Mouse (Mus musculus): Measurements from ENCODE around the gene Bglap2. TPM values are rescaled to one million over a fixed set of nuclear protein-coding genes. Genes with fewer than 3 reads are reported as not detected.

Gene Bglap2
- polyA plus RNA-seq, 1 experiment from 2014 or later, result not detected

DNA sequence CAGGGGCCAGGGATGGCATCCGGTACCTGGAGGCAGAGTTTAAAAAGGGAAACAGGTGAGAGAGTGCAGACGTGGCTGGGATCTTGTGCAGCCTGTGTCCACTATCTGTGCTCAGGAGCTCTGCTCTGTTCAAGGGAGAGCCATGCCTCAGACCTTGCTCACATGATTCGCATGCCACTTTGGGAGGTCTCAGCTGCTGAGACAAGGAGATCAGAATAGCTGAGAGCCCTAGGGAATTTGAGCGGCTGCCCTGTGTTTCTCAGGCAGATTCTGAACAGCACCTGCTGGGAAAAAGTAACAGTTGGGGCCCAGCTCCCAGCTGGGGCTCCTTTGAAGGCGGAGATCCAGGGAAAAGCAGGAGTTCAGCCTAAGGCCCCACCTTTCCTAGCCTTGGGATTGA is 18.9 kb downstream of the Bglap2 start:
- Histone ChIP-seq H3K4me1 (peaks cover 57% of the 10 kb centered on the region), H3K27ac (peak overlapping the region; percentile 52; the same call in 1 of the 2 replicates), H3K9me3 (no peaks in the 10 kb centered on the region), H3K36me3 (peaks cover 84% of the 10 kb centered on the region), H3K4me3 (no peak overlapping the region), H3K27me3 (ENCODE audit: insufficient read depth, poor library complexity, severe bottlenecking) (peaks cover 1% of the 10 kb centered on the region; the same call in 1 of the 2 replicates)
- DNase-seq (ENCODE audit: low spot score), result no peak
- WGBS, result 61% methylated on average over 5 of the region's 5 CpGs

DNA sequence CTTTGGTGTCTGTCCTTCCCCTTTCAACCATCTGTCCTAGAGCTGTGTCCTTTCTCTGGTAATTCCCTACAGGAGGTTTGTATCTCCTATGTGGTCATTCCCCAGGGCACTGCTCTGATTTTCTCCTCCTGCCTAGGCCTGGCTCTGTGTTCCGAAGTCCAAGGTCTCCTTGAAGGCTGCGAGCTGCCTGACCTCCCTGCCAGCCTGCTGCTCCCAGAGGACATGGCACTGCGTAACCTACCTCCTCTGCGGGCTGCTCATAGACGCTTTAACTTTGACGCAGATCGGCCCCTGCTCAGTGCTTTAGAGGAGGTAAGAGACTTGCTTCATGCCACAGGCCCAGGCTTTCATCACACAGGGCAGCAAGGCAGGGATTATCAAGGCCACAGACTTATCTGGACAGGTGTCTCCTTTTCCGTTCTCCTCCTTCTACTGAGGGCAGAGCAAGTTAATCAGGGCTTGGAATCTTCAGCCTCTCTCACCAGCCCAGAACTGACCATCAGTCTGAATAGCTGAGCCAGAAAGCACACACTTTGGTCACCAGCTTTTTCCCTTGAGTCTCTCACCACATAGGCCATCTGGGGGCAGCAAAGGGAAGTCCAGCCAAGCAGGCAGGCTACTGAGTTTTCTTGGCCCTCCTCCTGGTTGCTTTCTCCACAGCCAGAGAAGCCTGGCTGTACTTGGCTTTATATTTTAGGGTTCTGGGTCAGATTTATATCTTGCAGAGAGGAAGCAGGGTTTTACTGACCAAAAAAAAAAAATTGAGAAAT is 23.9 kb downstream of the Bglap2 start:
- Histone ChIP-seq H3K9me3 (no peaks in the 10 kb centered on the region), H3K36me3 (peaks cover 99% of the 10 kb centered on the region), H3K27ac (no peak overlapping the region), H3K4me1 (peaks cover 13% of the 10 kb centered on the region), H3K4me3 (no peak overlapping the region), H3K27me3 (ENCODE audit: insufficient read depth, poor library complexity, severe bottlenecking) (no peaks in the 10 kb centered on the region)
- WGBS, result 92% methylated on average over 8 of the region's 8 CpGs
- peak; percentile 68 for DNase-seq (ENCODE audit: low spot score)

DNA sequence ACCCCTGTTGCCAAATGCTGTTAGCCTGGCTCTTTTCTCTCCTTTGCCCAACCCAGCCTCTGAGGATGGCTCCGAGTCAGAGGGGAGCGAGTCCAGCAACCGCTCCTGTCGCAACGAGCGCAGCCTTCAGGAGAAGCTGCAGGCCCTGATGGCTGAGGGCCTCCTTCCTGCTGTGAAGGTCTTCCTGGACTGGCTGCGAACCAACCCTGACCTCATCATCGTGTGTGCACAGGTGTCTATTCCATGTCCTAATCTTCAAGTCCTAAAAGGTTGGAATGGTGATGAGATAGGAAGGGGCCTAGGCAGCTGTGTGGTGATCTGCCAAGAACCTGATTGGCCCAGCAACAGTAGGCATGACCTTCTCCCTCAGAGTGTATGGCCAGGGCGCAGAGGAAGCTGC is 25.6 kb downstream of the Bglap2 start:
- 95% methylated on average over 9 of the region's 9 CpGs for WGBS
- Histone ChIP-seq H3K27ac (no peak overlapping the region), H3K4me1 (0 out of 2 replicates have a peak, but pooled peaks cover 3% of the 10 kb centered on the region), H3K36me3 (peaks cover 99% of the 10 kb centered on the region), H3K9me3 (no peaks in the 10 kb centered on the region), H3K27me3 (ENCODE audit: insufficient read depth, poor library complexity, severe bottlenecking) (no peaks in the 10 kb centered on the region), H3K4me3 (no peak overlapping the region)
- no peak for DNase-seq (ENCODE audit: low spot score)

DNA sequence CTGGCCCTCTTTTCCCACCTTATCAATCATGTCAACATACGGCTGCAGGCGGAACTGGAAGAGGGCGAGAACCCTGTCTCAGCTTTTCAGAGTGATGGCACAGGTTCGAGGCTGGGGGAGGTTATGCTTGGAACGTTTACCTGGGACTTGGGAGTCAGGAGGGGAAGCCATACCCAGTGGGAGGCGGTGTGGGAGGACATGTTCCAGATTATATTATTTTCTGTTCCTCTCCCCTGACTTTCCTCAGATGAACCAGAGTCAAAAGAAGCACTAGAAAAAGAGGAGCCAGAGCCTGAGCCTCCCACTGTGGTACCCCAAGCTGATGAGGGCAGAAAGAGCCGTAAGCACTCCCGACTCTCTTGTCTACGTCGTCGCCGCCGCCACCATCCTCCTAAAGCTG is 27.8 kb downstream of the Bglap2 start:
- DNase-seq (ENCODE audit: low spot score), result no peak
- H3K9me3 ChIP-seq, result no peaks in the 10 kb centered on the region
- no peaks in the 10 kb centered on the region for H3K27me3 ChIP-seq (ENCODE audit: insufficient read depth, poor library complexity, severe bottlenecking)
- H3K4me1 ChIP-seq, result 0 out of 2 replicates have a peak, but pooled peaks cover 3% of the 10 kb centered on the region
- WGBS, result 72% methylated on average over 13 of the region's 13 CpGs
- H3K36me3 ChIP-seq, result peaks cover 100% of the 10 kb centered on the region
- no peak overlapping the region for H3K4me3 ChIP-seq
- H3K27ac ChIP-seq, result no peak overlapping the region

DNA sequence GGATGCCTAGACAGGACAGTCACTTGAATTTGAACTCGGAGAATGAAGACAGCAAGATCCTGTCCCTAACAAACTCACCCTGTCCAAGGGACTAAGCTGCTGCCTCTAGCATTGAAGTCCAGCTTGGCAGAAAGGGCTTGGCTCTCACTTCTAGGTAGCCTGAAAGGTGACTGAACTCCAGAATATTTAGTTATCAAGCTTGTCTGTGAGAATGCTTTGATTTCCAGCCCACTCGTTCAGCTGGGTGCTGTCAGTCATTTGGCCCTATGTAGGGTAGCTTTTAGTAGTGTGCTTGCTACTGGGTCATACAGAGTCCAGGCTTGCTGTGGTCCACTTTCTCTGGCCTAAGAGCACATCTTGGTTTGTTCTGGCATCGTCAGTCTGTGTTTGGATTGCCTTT is 39.5 kb downstream of the Bglap2 start:
- Histone ChIP-seq H3K27ac (no peak overlapping the region), H3K36me3 (peaks cover 34% of the 10 kb centered on the region), H3K9me3 (no peaks in the 10 kb centered on the region), H3K4me3 (no peak overlapping the region), H3K4me1 (peaks cover 26% of the 10 kb centered on the region), H3K27me3 (ENCODE audit: insufficient read depth, poor library complexity, severe bottlenecking) (no peaks in the 10 kb centered on the region)
- 77% methylated on average over 3 of the region's 3 CpGs for WGBS
- DNase-seq (ENCODE audit: low spot score), result no peak

DNA sequence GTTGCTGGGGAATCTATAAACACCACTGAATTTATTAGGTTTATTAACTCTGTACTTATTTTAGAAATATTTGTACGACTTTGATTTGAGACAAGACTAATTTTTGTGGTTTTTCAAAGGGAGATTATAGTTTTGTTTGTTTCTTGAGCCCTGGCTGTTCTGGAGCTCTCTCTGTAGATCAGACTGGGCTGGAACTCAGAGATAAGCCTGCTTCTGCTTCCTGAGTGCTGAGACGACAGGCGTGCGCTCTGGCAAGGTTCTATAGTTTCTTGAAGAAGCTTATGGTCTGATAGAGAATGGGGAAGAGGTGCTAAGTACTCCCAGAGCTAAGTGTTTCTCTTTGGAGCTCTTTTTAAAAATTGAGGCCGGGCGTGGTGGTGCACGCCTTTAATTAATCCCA is 40.2 kb downstream of the Bglap2 start:
- DNase-seq (ENCODE audit: low spot score), result peak; percentile 77
- WGBS, result 68% methylated on average over 7 of the region's 7 CpGs
- Histone ChIP-seq H3K4me3 (peak overlapping the region; percentile 75; the same call in 1 of the 2 replicates), H3K9me3 (no peaks in the 10 kb centered on the region), H3K4me1 (peaks cover 31% of the 10 kb centered on the region), H3K36me3 (peaks cover 28% of the 10 kb centered on the region), H3K27ac (no peak overlapping the region; the same call in 1 of the 2 replicates), H3K27me3 (ENCODE audit: insufficient read depth, poor library complexity, severe bottlenecking) (0 out of 2 replicates have a peak, but pooled peaks cover under 1% of the 10 kb centered on the region)

DNA sequence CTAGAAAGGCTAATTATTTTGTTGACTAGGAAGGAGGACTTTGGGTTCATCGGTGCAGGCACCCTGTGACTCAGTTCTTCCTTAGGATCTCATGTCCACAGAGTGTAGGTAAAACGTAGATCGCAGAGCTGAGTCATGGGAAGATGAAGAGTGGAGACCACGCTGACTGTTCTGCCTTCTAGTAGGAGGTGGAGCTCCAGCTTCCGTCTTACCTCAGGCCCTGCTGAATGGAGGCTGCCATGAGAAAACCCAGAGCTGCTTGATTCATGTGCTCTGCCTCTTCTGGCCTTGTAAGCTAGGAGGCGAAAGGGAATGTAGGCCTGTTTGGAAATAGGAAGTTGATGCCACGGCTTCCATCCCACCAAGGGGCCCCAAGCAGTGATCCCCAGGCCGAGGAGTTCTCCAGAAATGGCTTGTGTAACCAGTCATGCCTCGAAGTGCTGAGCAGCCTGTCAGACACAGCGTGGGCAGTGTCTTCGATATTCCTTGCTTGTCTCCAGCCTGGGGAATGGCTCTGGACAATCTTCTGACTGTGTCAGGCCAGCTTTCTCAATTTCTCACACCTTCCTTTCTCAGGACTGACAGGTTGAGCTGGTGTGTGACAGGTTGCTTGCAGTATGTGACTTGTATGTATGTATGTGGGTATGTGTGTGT is 41.0 kb downstream of the Bglap2 start:
- Histone ChIP-seq H3K36me3 (peaks cover 19% of the 10 kb centered on the region), H3K4me1 (peaks cover 36% of the 10 kb centered on the region), H3K4me3 (peak overlapping the region; percentile 75), H3K27me3 (ENCODE audit: insufficient read depth, poor library complexity, severe bottlenecking) (peaks cover 7% of the 10 kb centered on the region), H3K9me3 (no peaks in the 10 kb centered on the region), H3K27ac (peak overlapping the region; percentile 98)
- WGBS, result 63% methylated on average over 11 of the region's 11 CpGs
- peak; percentile 84 for DNase-seq (ENCODE audit: low spot score)

DNA sequence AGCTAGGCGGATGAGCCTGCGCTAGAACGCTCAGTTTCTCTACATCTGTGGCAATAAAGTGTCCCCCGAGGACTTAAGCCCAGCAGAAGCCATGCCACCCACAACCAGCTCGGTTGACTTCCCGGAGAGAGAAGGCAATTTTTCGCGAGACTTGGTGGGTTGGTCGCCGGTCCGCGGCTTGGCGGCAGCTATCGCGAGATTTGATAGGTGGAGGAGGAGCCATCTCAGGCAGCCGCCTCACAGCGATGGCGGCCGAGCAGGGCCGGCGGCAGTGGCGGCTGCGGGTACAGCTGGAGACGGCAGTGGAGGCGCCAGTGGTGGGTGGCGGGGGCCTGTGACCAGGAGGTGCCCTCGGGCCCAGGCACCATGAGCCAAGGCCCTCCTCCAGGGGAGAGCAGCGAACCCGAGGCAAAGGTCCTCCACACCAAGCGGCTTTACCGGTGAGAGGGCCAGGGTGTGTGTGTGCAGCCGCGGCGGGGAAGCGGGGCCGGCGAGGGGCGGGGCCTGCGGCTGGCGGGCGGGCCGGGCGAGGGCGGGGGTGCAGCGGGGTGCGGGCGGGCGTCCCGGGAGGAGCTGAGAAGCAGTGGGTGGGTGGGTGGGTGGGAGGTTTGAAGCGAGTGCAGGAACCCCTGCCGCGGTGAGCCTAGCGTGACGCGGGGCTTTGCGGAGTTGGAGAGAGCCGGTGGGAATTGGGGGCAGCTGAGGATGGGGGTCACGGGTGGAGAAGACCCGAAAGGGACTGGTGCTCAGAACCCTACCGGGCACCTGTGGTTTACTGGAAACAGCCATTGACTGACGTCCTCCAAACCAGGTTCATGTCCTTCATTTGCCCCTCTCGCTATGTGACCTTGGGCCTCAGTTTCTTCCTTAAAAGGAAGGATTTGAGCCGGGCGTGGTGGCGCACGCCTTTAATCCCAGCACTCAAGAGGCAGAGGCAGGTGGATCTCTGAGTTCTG is 42.2 kb downstream of the Bglap2 start, which contains the start of the genes Tmem79 and Smg5:
Gene Tmem79 (minus strand): TSS at position 91 of the 956 bp plus-strand sequence.
Gene Smg5 (plus strand): TSS at position 203 of the 956 bp plus-strand sequence.
- DNase-seq (ENCODE audit: low spot score), result peak; percentile 99
- peak within 1 kb of the TSS; percentile 75 for H3K4me3 ChIP-seq

DNA sequence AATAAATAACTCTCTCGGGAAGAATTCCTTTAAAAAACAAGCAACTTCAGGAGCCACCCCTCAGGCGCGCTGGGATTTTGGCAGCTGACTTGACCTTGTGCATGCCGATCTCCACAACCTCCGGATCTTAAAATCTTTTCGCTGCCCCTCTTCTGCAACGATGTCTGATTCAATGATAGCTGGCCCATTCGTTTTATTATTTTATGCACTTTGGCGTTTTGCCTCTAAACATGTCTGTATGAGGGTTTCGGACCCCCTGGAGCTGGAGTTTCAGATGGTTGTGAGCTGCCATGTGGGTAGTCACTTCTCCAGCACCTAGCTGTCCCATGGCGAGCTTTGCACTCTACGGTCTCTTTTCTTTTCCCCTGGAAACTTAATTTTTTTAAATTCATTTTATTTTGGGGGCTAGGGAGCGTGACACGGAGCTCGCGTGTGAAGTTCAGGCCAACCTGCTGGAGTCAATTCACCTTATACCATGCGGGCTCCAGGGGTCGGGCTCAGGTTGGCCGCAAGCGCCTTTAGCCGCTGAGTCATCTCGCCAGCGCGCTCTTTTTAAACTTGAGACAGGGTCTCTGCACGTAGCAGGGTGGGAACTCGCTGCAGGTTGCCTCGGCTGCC is 43.0 kb downstream of the Bglap2 start:
- 2% methylated on average over 27 of the region's 27 CpGs for WGBS

More for the DNA sequence above, 42.2 kb downstream of the Bglap2 start, which contains the start of the genes Tmem79 and Smg5:
- H3K9me3 ChIP-seq, result no peaks in the 10 kb centered on the region
- peaks cover 36% of the 10 kb centered on the region for H3K4me1 ChIP-seq
- WGBS, result 2% methylated on average over 66 of the region's 66 CpGs
- H3K36me3 ChIP-seq, result peaks cover 8% of the 10 kb centered on the region; the same call in 1 of the 2 replicates
- peak within 1 kb of the TSS; percentile 98 for H3K27ac ChIP-seq
- peaks cover 10% of the 10 kb centered on the region for H3K27me3 ChIP-seq (ENCODE audit: insufficient read depth, poor library complexity, severe bottlenecking)

DNA sequence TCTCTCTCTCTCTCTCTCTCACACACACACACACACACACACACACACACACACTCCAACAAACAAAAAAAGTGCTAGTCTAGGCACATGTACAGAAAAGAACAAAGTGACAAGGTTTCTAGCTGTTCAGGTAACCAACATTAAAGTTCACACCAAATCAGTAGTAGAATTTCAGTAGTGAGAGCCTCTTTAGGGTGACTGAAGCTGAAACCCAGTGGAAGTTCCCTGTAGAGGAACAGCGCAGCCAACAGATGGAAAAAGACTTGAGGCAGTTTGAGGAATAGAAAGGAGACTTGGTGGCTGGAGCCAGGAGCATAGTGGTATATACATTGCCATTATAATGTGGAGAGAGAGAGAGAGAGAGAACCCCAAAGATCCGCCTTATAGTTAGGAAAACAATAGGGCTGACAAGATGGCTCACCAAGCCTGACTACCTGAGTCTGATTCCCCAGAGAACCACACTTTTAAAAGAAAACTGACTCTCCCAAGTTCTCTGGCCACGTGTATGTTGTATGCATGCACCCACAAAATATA is 43.5 kb downstream of the Bglap2 start:
- peaks cover 36% of the 10 kb centered on the region for H3K4me1 ChIP-seq
- no peaks in the 10 kb centered on the region for H3K9me3 ChIP-seq
- 36% methylated on average over 3 of the region's 3 CpGs for WGBS
- peaks cover 8% of the 10 kb centered on the region; the same call in 1 of the 2 replicates for H3K36me3 ChIP-seq
- peaks cover 10% of the 10 kb centered on the region for H3K27me3 ChIP-seq (ENCODE audit: insufficient read depth, poor library complexity, severe bottlenecking)
- peak overlapping the region; percentile 75 for H3K4me3 ChIP-seq
- peak overlapping the region; percentile 98 for H3K27ac ChIP-seq
- no peak for DNase-seq (ENCODE audit: low spot score)

More for the DNA sequence above, 43.0 kb downstream of the Bglap2 start:
- Histone ChIP-seq H3K27me3 (ENCODE audit: insufficient read depth, poor library complexity, severe bottlenecking) (peaks cover 10% of the 10 kb centered on the region), H3K36me3 (peaks cover 5% of the 10 kb centered on the region; the same call in 1 of the 2 replicates), H3K4me1 (peaks cover 36% of the 10 kb centered on the region), H3K9me3 (no peaks in the 10 kb centered on the region), H3K27ac (peak overlapping the region; percentile 98), H3K4me3 (peak overlapping the region; percentile 75)
- no peak for DNase-seq (ENCODE audit: low spot score)

DNA sequence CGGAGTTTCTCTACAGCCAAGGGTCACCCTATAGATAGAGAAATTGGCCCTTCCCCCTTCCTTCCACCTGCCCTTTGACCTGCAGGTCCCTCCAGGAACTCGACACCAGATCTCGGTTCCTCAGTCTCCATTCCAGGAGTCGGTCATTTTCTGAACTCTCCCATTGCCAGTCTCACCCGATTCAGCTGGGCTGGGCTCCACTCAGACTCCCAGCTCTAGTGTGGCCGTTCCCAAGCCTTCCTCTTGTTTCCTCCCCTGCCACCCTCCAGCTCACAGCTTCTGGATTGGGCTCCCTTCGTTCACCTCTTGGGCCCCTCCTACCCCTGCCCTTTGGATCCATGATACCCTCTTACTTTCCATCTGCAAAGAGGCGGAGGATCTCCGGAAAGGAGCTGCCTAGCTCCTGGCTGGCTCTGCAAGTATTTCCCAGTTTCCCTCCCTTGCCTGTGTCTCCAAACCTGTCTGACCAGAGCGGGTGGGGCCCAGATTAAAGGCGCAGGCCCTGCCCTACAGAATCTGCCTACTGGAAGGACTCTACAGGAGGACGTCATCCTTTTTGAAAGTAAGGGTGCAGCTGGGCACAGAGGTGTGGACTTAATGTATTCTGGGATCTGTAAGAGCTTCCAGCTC is 44.4 kb downstream of the Bglap2 start:
- H3K4me1 ChIP-seq, result peaks cover 37% of the 10 kb centered on the region
- WGBS, result 47% methylated on average over 12 of the region's 12 CpGs
- peaks cover 16% of the 10 kb centered on the region for H3K36me3 ChIP-seq
- peak overlapping the region; percentile 8; the same call in 1 of the 2 replicates for H3K4me3 ChIP-seq
- H3K9me3 ChIP-seq, result no peaks in the 10 kb centered on the region
- DNase-seq (ENCODE audit: low spot score), result no peak
- H3K27ac ChIP-seq, result peak overlapping the region; percentile 56; the same call in 1 of the 2 replicates
- peaks cover 10% of the 10 kb centered on the region for H3K27me3 ChIP-seq (ENCODE audit: insufficient read depth, poor library complexity, severe bottlenecking)

All from heart, embryonic 10.5 days (tissue).